Mouse (Mus musculus): Measurements from ENCODE around the gene Atf5. TPM values are rescaled to one million over a fixed set of nuclear protein-coding genes. Genes with fewer than 3 reads are reported as not detected.

Gene Atf5
- polyA plus RNA-seq (2012; rRNA removed): 191 and 231 TPM in 2 replicates

DNA sequence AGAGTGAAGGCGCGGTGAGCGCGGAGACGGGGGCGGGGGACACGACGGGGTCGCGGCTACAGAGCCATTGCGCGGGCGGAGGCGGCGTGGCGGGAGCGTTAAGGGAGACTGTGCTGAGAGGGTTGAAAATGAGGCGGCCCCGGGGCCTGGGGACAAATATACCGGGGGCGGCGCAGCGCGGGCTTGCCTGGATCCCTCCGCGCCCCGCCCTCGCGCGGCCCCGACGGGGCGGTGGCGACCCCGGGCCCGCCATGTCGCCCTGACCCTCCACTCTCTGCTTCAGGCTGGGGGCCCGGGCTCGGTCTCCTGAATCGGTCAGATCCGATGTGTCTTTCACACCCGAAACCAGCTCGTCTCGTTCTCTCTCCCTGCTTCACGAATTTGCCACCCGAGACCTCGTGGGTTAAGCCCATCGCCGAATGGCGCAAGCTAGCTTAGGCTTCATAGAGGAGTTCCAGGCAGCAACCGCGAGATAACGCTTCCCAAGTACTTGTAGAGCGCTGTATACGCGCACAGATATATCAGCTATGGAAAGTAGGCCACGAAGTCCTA is at the start of gene Atf5:
Gene Atf5, minus strand, starts transcription at position 189 of the 552 bp plus-strand sequence.
- H3K4me1 ChIP-seq (ENCODE audit: control insufficient read depth, insufficient read depth, low read length): peaks cover 18% of the 10 kb centered on the region
- peak within 1 kb of the TSS; percentile 89 for H3K4me3 ChIP-seq (replicated peaks; ENCODE audit: extremely low read depth, low read depth, low read length)
- DNase-seq: peak; percentile 64
- TF ChIP-seq POLR2A (IDR thresholded peaks at IDR 0.05; ENCODE audit: borderline replicate concordance, extremely low read depth, low read depth, low read length) (no peak), CTCF (IDR thresholded peaks at IDR 0.05; ENCODE audit: insufficient read depth, low read length) (no peak)
- WGBS: under 1% methylated on average over 54 of the region's 57 CpGs

DNA sequence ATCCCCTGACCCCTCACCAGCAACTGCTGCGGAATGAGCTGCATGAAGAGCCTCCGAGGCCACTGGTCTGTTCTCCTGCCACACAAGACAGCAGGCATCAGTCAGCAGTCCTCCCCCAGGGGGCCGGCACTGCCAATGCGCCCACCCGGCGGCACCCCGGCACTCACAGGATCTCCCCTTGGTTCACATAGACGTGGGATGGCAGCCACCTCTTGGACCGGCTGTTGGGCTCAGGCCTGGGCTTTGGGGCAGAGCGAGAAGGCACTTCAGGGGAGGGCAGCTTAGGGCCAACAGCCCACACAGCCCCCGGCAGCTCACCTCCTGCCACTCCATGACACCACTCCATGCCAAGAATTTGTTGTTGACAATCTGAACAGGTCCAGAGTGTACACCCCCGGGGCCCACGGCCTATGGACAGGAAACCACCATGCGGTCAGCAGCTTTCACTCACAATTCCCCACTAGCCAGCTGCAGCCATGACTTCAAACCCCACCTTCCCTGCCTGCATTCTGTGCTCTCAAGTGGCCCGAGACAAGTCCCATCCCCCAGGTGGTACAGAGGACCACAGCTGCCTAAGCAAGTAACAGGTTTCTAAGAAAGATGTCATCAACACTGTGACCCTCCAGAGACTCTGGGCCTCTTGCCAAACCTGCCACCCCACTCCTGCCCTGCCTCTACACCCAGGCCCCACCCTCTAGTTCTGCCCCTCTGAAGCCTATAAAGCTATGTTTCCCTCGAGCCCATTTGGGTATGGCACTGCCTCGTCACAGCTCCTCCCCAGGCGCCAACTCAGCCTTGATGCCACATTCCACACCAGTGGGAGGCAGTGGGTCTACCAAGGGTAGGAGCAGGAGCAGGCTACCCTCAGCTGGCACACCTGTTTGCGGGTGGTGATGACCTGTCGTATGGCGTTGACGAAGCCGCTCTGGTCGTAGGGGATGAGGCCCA is 48.4 kb upstream of the Atf5 start:
- Histone ChIP-seq H3K4me1 (ENCODE audit: control insufficient read depth, insufficient read depth, low read length) (peaks cover 28% of the 10 kb centered on the region), H3K4me3 (replicated peaks; ENCODE audit: extremely low read depth, low read depth, low read length) (no peak overlapping the region)
- DNase-seq: peak; percentile 23
- TF ChIP-seq POLR2A (IDR thresholded peaks at IDR 0.05; ENCODE audit: borderline replicate concordance, extremely low read depth, low read depth, low read length): no peak
- no peak for TF ChIP-seq CTCF (IDR thresholded peaks at IDR 0.05; ENCODE audit: insufficient read depth, low read length)
- WGBS: 62% methylated on average over 24 of the region's 24 CpGs

DNA sequence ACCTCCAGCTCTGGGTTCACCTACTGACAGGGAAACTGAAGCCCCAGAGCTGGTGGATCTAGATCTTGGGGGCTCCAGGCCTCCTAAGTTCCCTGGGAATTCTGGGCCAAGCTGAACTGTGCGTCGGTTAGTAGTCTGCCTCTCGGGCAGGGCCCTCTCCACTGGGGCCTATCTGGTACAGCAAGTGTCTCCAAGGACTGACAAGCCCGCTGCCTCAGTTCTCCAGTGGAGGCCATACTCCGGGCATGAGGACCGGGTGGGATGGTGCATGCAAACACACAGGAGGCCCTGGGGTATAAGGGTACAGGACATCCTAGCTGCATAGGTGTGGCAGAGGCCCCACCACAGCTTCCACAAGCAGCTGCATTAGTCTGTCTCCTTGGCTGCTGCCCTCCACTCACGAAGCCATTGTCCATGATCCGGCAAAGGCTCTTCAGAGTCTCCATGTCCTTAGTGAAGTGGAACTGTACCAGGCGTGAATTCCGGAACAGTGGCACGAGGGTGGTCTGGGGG is 47.6 kb upstream of the Atf5 start:
- Histone ChIP-seq H3K4me3 (replicated peaks; ENCODE audit: extremely low read depth, low read depth, low read length) (no peak overlapping the region), H3K4me1 (ENCODE audit: control insufficient read depth, insufficient read depth, low read length) (peaks cover 28% of the 10 kb centered on the region)
- WGBS: 76% methylated on average over 11 of the region's 11 CpGs
- DNase-seq: no peak
- TF ChIP-seq CTCF (IDR thresholded peaks at IDR 0.05; ENCODE audit: insufficient read depth, low read length) (no peak), POLR2A (IDR thresholded peaks at IDR 0.05; ENCODE audit: borderline replicate concordance, extremely low read depth, low read depth, low read length) (no peak)

DNA sequence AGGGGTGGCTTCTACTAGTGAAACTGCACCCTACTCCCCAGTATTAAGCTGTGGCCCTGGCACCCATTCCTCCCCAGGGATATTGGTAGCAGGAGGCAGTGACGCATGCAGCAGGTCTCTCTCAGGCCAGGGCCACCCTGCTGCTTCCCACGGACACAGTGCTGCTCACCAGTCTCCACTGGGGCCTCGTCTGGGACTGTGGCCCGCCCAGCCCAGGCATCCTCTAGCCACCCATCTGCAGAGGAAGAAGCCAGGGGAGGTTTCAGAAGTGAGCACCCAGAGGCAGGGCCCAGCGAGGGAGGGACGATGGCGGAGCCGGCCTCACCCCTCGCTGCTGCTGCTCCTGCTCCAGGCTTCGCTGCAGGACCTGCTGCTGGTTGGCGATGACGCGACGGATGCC is 46.8 kb upstream of the Atf5 start:
- DNase-seq: no peak
- 85% methylated on average over 14 of the region's 14 CpGs for WGBS
- TF ChIP-seq POLR2A (IDR thresholded peaks at IDR 0.05; ENCODE audit: borderline replicate concordance, extremely low read depth, low read depth, low read length) (no peak), CTCF (IDR thresholded peaks at IDR 0.05; ENCODE audit: insufficient read depth, low read length) (no peak)
- Histone ChIP-seq H3K4me3 (replicated peaks; ENCODE audit: extremely low read depth, low read depth, low read length) (no peak overlapping the region), H3K4me1 (ENCODE audit: control insufficient read depth, insufficient read depth, low read length) (peaks cover 27% of the 10 kb centered on the region)

DNA sequence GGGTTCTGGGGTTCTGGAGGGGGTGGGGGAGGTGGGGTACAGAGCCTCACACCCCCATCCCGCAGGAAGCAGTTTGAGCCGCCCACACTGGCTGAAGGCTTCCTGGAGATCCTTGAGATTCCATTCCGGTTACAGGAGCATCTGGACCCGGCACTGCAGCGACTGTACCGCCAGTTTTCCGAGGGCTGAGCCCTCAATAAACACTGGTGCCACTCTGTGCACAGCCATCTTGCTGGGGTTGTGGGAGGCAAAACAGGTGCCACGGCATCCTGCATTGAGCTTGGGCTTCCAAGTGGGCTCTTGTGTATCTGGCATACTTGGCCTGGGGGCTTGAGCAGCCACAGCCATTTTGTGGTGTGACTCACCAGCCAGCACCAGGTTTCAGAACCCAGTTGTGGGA is 46.0 kb upstream of the Atf5 start:
- no peak for DNase-seq
- WGBS: 53% methylated on average over 8 of the region's 8 CpGs
- Histone ChIP-seq H3K4me3 (replicated peaks; ENCODE audit: extremely low read depth, low read depth, low read length) (no peak overlapping the region), H3K4me1 (ENCODE audit: control insufficient read depth, insufficient read depth, low read length) (peaks cover 26% of the 10 kb centered on the region)
- TF ChIP-seq CTCF (IDR thresholded peaks at IDR 0.05; ENCODE audit: insufficient read depth, low read length) (no peak), POLR2A (IDR thresholded peaks at IDR 0.05; ENCODE audit: borderline replicate concordance, extremely low read depth, low read depth, low read length) (no peak)

DNA sequence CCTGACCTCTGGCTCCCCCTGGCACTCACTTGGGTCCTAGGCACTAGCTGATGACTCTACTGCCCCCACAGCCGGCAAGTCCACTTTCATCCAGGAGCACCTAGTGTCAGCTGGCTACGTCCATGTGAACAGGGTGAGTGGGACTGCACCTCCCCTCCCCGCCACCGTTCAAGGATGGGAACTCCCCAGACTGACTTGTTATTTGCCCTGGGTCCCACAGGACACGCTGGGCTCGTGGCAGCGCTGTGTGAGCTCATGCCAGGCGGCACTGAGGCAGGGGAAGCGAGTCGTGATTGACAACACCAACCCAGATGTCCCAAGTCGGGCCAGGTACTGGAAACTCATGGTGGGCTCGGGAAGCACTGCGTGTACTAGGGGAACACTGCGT is 45.0 kb upstream of the Atf5 start:
- DNase-seq: no peak
- peaks cover 16% of the 10 kb centered on the region for H3K4me1 ChIP-seq (ENCODE audit: control insufficient read depth, insufficient read depth, low read length)
- TF ChIP-seq POLR2A (IDR thresholded peaks at IDR 0.05; ENCODE audit: borderline replicate concordance, extremely low read depth, low read depth, low read length) (no peak), CTCF (IDR thresholded peaks at IDR 0.05; ENCODE audit: insufficient read depth, low read length) (no peak)
- WGBS: 79% methylated on average over 14 of the region's 14 CpGs
- no peak overlapping the region for H3K4me3 ChIP-seq (replicated peaks; ENCODE audit: extremely low read depth, low read depth, low read length)

DNA sequence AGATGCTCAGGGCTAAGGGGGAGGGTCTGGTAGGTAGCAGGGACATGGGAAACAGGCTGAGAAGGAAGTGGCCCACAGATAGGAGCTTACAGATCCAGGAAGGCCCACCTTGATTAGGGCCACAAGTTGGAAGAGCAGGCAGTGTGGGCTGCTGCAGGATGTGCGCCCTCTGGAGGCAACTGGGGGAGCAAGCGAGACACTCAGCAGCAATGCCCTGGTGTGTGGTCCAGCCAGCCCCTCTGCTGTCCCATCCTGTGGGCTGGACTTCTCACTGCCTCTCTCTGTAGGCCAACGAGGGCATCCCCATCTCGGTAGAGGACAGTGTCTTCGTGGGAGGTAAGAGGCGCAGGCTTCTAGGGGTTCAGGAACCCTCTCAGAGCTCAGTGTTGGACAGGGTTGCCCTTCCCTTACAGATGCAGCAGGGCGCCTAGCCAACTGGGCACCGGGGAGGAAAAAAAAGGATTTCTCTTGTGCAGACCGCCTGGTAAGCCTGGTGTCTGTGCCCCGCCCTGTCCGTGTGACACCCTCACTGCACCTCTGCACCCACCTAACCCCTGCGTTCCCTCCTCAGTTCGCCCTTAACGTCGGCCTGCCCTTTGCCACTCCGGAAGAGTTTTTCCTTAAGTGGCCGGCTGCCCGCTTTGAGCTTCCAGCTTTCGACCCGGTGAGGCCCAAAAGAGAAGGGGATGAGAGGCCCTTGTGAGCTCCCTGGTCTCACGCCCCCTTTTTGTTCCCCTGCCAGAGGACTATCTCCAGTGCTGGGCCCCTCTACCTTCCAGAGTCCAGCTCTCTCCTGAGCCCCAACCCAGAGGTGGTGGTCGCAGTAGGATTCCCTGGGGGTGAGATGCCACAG is 44.3 kb upstream of the Atf5 start:
- TF ChIP-seq POLR2A (IDR thresholded peaks at IDR 0.05; ENCODE audit: borderline replicate concordance, extremely low read depth, low read depth, low read length) (no peak), CTCF (IDR thresholded peaks at IDR 0.05; ENCODE audit: insufficient read depth, low read length) (peak; percentile 83)
- WGBS: 44% methylated on average over 22 of the region's 22 CpGs
- peak; percentile 67 for DNase-seq
- no peak overlapping the region for H3K4me3 ChIP-seq (replicated peaks; ENCODE audit: extremely low read depth, low read depth, low read length)
- H3K4me1 ChIP-seq (ENCODE audit: control insufficient read depth, insufficient read depth, low read length): peaks cover 11% of the 10 kb centered on the region

DNA sequence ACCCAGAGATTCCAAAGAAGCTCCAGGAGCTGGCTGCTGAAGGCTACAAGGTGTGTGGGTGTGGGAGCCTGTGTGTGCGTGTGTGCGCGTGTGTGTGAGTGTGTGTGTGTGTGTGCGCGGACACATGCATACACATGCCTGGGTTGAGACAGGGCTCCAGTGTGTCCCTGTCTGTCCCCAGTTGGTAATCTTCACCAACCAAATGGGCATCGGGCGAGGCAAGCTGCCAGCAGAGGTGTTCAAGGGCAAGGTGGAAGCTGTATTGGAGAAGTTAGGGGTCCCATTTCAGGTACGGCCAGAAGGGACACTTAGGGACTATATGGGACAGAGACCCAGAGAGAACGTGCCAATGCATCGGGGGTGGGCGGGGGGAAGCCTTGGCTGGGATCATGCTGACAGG is 43.4 kb upstream of the Atf5 start:
- DNase-seq: no peak
- peaks cover 10% of the 10 kb centered on the region for H3K4me1 ChIP-seq (ENCODE audit: control insufficient read depth, insufficient read depth, low read length)
- no peak for TF ChIP-seq CTCF (IDR thresholded peaks at IDR 0.05; ENCODE audit: insufficient read depth, low read length)
- no peak for TF ChIP-seq POLR2A (IDR thresholded peaks at IDR 0.05; ENCODE audit: borderline replicate concordance, extremely low read depth, low read depth, low read length)
- WGBS: 87% methylated on average over 11 of the region's 11 CpGs
- no peak overlapping the region for H3K4me3 ChIP-seq (replicated peaks; ENCODE audit: extremely low read depth, low read depth, low read length)

DNA sequence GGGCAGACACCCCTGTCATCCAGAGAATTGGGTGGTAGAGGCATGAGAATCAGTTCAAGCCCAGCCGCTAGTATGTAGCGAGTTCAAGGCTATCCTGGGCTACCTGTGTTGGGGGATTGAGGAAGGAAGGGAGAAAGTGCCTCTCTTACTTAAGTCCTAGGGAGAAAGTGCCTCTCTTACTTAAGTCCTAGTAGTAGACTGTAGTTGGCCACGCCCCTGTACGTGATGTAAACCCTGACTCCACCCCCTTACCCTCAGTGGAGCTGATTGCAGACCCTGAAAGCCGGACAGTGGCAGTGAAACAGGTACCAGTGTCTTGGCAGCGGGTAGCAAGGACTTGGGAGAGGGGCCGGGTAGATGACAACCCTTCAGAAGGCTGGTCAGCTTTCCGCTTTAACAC is 41.4 kb upstream of the Atf5 start:
- TF ChIP-seq POLR2A (IDR thresholded peaks at IDR 0.05; ENCODE audit: borderline replicate concordance, extremely low read depth, low read depth, low read length): no peak
- no peak for TF ChIP-seq CTCF (IDR thresholded peaks at IDR 0.05; ENCODE audit: insufficient read depth, low read length)
- no peak for DNase-seq
- WGBS: 30% methylated on average over 8 of the region's 8 CpGs
- Histone ChIP-seq H3K4me1 (ENCODE audit: control insufficient read depth, insufficient read depth, low read length) (peaks cover 10% of the 10 kb centered on the region), H3K4me3 (replicated peaks; ENCODE audit: extremely low read depth, low read depth, low read length) (peak overlapping the region; percentile 15)
